Mouse (Mus musculus): ENCODE measurements at regions not wholly inside any gene's neighbourhood (a gene's known extent, or its start where the extent isn't known, plus 50 kb on each side); places are given as distances from the start of the nearest gene placed in this dataset.
A peak's percentile ranks its signal among the peaks of the same experiment; 100 is the strongest.

DNA sequence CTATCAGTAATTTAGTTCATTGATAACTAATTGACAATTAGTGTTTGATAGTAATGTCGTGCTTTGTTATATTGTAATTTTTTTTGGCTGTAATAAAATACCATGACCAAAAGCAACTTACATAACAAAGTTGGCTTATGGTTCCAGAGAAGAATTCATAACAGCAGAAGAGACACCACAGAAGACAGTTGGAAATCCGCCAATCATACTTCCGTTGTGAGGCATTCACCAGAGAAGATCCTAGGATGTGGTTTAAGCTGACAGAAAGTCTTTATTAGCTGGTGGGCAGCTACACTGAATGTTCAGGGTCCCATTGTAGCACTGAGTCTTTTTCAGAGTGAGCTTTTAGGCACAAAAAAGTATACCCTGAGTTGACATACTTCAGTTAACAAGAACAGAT, 109.9 kb downstream of the Sec23a start:
- DNase-seq (ENCODE audit: low spot score), result no peak

DNA sequence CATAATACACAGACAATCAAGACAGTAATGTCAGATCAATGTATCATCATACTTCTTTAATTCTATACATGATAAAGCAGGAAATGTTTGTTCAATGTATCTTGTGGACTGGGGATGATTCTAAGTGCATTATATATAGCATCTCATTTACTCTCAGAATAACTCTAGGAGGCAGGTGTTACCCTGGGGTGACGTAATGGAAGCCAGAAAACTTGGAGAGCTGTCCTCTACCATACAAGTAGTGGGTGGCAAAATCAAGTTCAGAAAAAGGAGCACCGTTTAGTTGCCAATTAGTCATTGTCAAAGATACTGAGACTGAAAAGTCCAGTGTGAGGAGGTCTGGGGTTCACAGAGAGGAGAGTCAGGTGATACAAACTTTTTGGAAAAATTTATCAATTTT, 136.0 kb downstream of the Sec23a start:
- no peak for DNase-seq (ENCODE audit: low spot score)

DNA sequence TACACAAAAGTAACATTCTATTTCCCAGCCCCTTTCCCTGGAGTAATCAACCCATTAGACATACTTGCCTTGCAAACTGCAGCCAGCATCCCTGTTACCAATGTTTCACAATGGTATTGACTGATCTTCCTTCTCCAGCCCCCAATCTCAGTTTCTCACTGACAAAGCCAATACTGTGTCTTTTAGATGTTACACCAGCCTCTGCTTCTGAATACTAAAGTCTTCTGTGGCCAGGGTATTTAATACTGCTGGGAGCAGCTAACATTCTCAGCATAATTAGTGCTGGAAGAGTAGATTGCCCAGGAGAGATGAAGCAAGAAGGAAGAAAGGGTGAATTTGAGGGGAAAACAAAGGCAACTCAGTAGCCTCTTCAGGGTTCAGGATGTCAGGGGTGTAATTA, 139.4 kb downstream of the Sec23a start:
- no peak for DNase-seq (ENCODE audit: low spot score)

DNA sequence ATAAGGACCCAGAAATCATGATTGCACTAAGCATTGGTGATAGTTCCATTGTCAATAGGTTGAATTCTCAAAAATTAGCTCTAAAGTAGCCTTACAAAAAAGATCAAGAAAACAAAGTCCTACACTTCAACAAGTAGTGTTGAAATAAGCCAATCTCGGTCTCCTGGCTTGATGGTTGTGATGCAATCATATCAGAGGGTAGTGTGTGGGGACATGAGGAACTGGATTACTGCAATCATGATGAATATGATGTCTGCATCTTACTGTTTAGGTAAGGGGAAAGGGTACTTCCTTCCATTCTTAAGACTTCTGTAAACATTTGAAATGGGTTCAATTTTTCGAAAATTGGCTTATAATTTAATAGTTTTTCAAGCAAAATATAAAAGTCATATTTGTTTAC, 155.3 kb downstream of the Sec23a start:
- no peak for DNase-seq (ENCODE audit: low spot score)

DNA sequence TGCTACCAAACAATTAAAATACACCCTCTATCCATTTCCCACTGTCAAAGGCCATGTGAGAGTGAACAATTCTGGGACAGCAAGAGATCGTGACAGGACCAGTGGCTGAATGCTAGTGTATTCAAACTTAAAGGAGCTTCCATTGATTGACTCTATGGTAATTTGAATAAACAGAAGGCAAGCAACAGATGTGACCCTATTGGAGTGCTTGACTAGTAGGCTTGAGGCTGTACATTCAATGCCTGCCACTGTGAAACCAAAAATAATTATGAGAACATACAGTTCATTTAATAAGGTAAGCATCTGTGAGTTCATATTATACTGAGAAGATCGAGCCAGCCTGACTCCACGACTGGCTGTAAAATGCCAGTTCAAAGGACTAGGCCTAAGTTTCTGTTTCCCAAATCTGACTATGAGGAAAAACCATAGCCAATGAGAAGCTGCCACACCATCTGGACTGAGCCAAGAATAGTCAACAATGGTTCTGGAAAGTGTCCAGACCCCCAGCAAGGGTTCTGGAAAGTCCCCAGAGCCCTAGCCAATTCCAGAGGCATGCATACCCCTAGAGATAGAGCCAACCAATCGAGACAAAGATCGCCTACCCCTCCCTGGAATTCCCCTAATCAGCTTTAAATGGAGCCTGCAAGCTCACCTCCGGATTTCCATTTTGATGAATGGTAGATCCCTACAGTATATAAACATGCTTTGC, 160.0 kb downstream of the Sec23a start:
- no peak for DNase-seq (ENCODE audit: low spot score)

- no peak for DNase-seq (ENCODE audit: low spot score)
These were observed 182.2 kb downstream of the Sec23a start for GRCm38 (mm10) chr12:58829656-58830055.

GRCm38 (mm10) chr12:58827864-58828263, 184.0 kb downstream of the Sec23a start:
- no peak for DNase-seq (ENCODE audit: low spot score)

GRCm38 (mm10) chr12:58825139-58825921, 186.5 kb downstream of the Sec23a start:
- DNase-seq (ENCODE audit: low spot score), result no peak

DNA sequence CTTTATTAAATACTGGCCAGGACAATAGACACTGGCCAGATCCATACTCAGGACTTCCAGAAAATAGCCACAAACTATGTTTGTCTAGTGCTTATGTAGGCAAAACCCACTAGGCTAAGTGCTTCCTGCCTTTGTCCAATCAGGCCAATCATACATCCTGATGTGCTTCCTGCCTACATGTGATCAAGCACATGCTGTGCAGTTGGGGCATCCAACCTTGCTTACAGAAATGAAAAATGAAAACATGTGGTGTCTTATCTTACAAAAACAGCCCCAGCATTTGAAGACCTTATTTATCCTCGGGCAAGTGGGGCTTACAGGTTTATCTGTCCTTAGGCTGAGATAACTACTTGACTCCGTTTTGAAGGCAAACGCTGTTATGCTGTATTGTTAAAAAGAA, 188.8 kb downstream of the Sec23a start:
- no peak for DNase-seq (ENCODE audit: low spot score)

GRCm38 (mm10) chr12:58804068-58804467, 207.7 kb downstream of the Sec23a start:
- DNase-seq (ENCODE audit: low spot score), result no peak

- peak; percentile 58 for DNase-seq (ENCODE audit: low spot score)
These were observed 209.4 kb downstream of the Sec23a start for GRCm38 (mm10) chr12:58802410-58802809.
